Mouse (Mus musculus): Measurements from ENCODE around the gene Camk2g.
A peak's percentile ranks its signal among the peaks of the same experiment; 100 is the strongest.

Camk2g gene

GRCm38 (mm10) chr14:20793758-20794531 lies at the start of gene Camk2g:
TSS of gene Camk2g (minus strand) at chr14:20794088.
- DNase-seq (ENCODE audit: low spot score in 2 of 2) = peak; percentile 67 to 82

GRCm38 (mm10) chr14:20842629-20843028 lies 48.7 kb upstream of the Camk2g start:
- DNase-seq (ENCODE audit: low spot score in 2 of 2) = no peak

- no peak for DNase-seq (ENCODE audit: low spot score in 2 of 2)
Observed at GRCm38 (mm10) chr14:20841526-20841925, 47.6 kb upstream of the Camk2g start.

GRCm38 (mm10) chr14:20837681-20838080 lies 43.8 kb upstream of the Camk2g start:
- no peak for DNase-seq (ENCODE audit: low spot score in 2 of 2)

- no peak for DNase-seq (ENCODE audit: low spot score in 2 of 2)
Observed at GRCm38 (mm10) chr14:20836905-20837376, 43.1 kb upstream of the Camk2g start.

GRCm38 (mm10) chr14:20836171-20836904 lies 42.5 kb upstream of the Camk2g start, which contains the start of gene Plau:
TSS of gene Plau (plus strand) at chr14:20836660.
- peak; percentile 80 to 85 for DNase-seq (ENCODE audit: low spot score in 2 of 2)

- no peak for DNase-seq (ENCODE audit: low spot score in 2 of 2)
Observed at GRCm38 (mm10) chr14:20834136-20834535, 40.2 kb upstream of the Camk2g start.

- no peak for DNase-seq (ENCODE audit: low spot score in 2 of 2)
Observed at GRCm38 (mm10) chr14:20833525-20833924, 39.6 kb upstream of the Camk2g start.

GRCm38 (mm10) chr14:20831915-20832314 lies 38.0 kb upstream of the Camk2g start:
- DNase-seq (ENCODE audit: low spot score in 2 of 2) = no peak

GRCm38 (mm10) chr14:20831141-20831910 lies 37.4 kb upstream of the Camk2g start:
- DNase-seq (ENCODE audit: low spot score in 2 of 2) = no peak

- no peak for DNase-seq (ENCODE audit: low spot score in 2 of 2)
Observed at GRCm38 (mm10) chr14:20829523-20830366, 35.9 kb upstream of the Camk2g start.

- DNase-seq (ENCODE audit: low spot score in 2 of 2) = no peak
Observed at GRCm38 (mm10) chr14:20828524-20828923, 34.6 kb upstream of the Camk2g start.

- DNase-seq (ENCODE audit: low spot score in 2 of 2) = no peak
Observed at GRCm38 (mm10) chr14:20827491-20827890, 33.6 kb upstream of the Camk2g start.

- DNase-seq (ENCODE audit: low spot score in 2 of 2) = no peak
Observed at GRCm38 (mm10) chr14:20827061-20827460, 33.2 kb upstream of the Camk2g start.

GRCm38 (mm10) chr14:20825516-20825915 lies 31.6 kb upstream of the Camk2g start:
- DNase-seq (ENCODE audit: low spot score in 2 of 2) = no peak

GRCm38 (mm10) chr14:20824517-20824916 lies 30.6 kb upstream of the Camk2g start:
- no peak for DNase-seq (ENCODE audit: low spot score in 2 of 2)

- no peak for DNase-seq (ENCODE audit: low spot score in 2 of 2)
Observed at GRCm38 (mm10) chr14:20815448-20815847, 21.6 kb upstream of the Camk2g start.

- no peak for DNase-seq (ENCODE audit: low spot score in 2 of 2)
Observed at GRCm38 (mm10) chr14:20811779-20812406, 18.0 kb upstream of the Camk2g start.

- DNase-seq (ENCODE audit: low spot score in 2 of 2) = no peak
Observed at GRCm38 (mm10) chr14:20811236-20811635, 17.3 kb upstream of the Camk2g start.

GRCm38 (mm10) chr14:20809820-20810219 lies 15.9 kb upstream of the Camk2g start:
- DNase-seq (ENCODE audit: low spot score in 2 of 2) = no peak

GRCm38 (mm10) chr14:20809349-20809748 lies 15.5 kb upstream of the Camk2g start:
- no peak for DNase-seq (ENCODE audit: low spot score in 2 of 2)

Data from urinary bladder, postnatal 36 days (tissue).